Mouse (Mus musculus): ENCODE data around the gene Shpk. TPM values are rescaled to one million over a fixed set of nuclear protein-coding genes. Genes with fewer than 3 reads are reported as not detected.

The Shpk gene
- polyA plus RNA-seq, 1 experiment, result 0.53 TPM

- peaks cover 61% of the 10 kb centered on the region for H3K4me1 ChIP-seq
- peaks cover 27% of the 10 kb centered on the region for H3K36me3 ChIP-seq (replicated peaks; ENCODE audit: low read length)
- no peaks in the 10 kb centered on the region for H3K27me3 ChIP-seq (replicated peaks)
- peak within 1 kb of the TSS; percentile 99 for H3K4me3 ChIP-seq (replicated peaks)
- no peaks in the 10 kb centered on the region for H3K9me3 ChIP-seq
- no peak for TF ChIP-seq GATA1 (IDR thresholded peaks at IDR 0.05; ENCODE audit: borderline replicate concordance, low read length)
- no peak for TF ChIP-seq FLI1 (IDR thresholded peaks at IDR 0.05; ENCODE audit: low read length)
Observed at GRCm38 (mm10) chr11:73198603-73199229, 544 bp upstream of the Shpk start, which contains the start of gene Ctns. Ctns (minus strand) TSS chr11:73199042.

DNA sequence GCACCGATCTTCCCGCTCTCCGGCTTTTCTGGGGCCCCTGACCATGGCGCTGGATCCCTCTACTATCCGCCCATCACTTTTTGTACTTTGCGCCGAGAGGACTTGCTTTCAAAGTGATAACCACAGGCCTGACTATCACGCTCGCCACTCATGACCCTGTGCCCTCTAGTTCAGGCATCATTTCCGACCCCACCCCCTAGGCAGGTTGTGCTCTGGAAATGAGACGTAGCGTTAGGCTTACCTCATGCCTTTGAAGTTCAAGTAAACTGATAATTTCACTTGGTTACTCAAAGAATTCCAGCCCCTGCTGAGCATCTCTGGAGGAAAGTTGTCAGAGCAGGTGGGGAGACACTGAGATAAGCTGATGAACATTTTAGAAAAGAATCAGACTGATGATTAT, 619 bp downstream of the Shpk start:
- Histone ChIP-seq H3K4me3 (replicated peaks) (peak overlapping the region; percentile 99), H3K27me3 (replicated peaks) (no peaks in the 10 kb centered on the region)

DNA sequence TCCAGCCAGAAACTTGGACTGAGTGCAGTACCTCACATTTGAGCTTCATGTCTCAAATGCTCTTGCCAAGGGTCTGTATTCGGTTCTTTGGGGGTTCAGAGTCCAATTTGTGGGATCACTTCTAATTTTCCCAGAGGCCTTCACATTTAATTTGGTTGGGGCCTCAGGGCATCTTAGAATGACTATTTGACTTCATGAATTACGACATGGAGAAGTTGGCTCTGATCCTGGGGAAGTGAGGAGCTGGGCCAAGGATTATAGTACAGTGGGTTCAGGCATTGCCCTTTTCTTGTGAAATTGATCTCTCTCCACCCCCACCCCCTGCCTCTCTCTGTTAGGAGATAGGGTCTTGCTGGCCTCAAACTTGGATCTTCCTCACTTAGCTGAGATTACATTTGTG, 1.8 kb downstream of the Shpk start:
- H3K9me3 ChIP-seq, result no peaks in the 10 kb centered on the region
- peaks cover 30% of the 10 kb centered on the region for H3K36me3 ChIP-seq (replicated peaks; ENCODE audit: low read length)
- H3K27me3 ChIP-seq (replicated peaks), result no peaks in the 10 kb centered on the region
- H3K4me3 ChIP-seq (replicated peaks), result no peak overlapping the region
- peaks cover 54% of the 10 kb centered on the region for H3K4me1 ChIP-seq
- no peak for TF ChIP-seq GATA1 (IDR thresholded peaks at IDR 0.05; ENCODE audit: borderline replicate concordance, low read length)
- TF ChIP-seq FLI1 (IDR thresholded peaks at IDR 0.05; ENCODE audit: low read length), result no peak

More for the DNA sequence above, 619 bp downstream of the Shpk start:
- TF ChIP-seq GATA1 (IDR thresholded peaks at IDR 0.05; ENCODE audit: borderline replicate concordance, low read length) (no peak), FLI1 (IDR thresholded peaks at IDR 0.05; ENCODE audit: low read length) (no peak)
- Histone ChIP-seq H3K9me3 (no peaks in the 10 kb centered on the region), H3K4me1 (peaks cover 54% of the 10 kb centered on the region), H3K36me3 (replicated peaks; ENCODE audit: low read length) (peaks cover 31% of the 10 kb centered on the region)

- Histone ChIP-seq H3K4me1 (peaks cover 53% of the 10 kb centered on the region), H3K27me3 (replicated peaks) (no peaks in the 10 kb centered on the region), H3K36me3 (replicated peaks; ENCODE audit: low read length) (peaks cover 32% of the 10 kb centered on the region), H3K9me3 (no peaks in the 10 kb centered on the region), H3K4me3 (replicated peaks) (peak overlapping the region; percentile 42)
- TF ChIP-seq GATA1 (IDR thresholded peaks at IDR 0.05; ENCODE audit: borderline replicate concordance, low read length), result no peak
- TF ChIP-seq FLI1 (IDR thresholded peaks at IDR 0.05; ENCODE audit: low read length), result no peak
Observed at GRCm38 (mm10) chr11:73201597-73201996, 2.3 kb downstream of the Shpk start.

DNA sequence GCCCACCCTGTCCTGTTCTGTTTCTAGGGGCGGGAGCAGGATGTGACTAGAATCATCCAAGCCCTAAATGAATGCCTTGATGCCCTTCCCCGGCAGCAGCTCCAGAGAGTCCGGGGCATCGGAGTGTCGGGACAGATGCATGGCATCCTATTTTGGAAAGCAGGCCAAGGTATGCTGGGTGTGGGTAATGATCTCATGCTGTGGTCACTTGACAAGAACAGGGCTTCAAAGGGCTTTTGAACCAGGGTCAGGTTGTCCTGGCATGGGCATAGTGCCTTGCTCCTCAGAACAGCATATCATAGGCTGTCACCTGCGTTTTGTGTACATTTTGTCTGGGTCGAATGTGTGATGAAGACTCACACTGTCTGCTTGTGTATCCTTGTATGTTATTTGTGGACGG, 4.6 kb downstream of the Shpk start:
- no peak overlapping the region for H3K4me3 ChIP-seq (replicated peaks)
- H3K36me3 ChIP-seq (replicated peaks; ENCODE audit: low read length), result peaks cover 47% of the 10 kb centered on the region
- TF ChIP-seq FLI1 (IDR thresholded peaks at IDR 0.05; ENCODE audit: low read length) (no peak), GATA1 (IDR thresholded peaks at IDR 0.05; ENCODE audit: borderline replicate concordance, low read length) (no peak)
- no peaks in the 10 kb centered on the region for H3K9me3 ChIP-seq
- H3K4me1 ChIP-seq, result peaks cover 31% of the 10 kb centered on the region
- H3K27me3 ChIP-seq (replicated peaks), result no peaks in the 10 kb centered on the region

GRCm38 (mm10) chr11:73205194-73205593, 5.9 kb downstream of the Shpk start:
- peaks cover 54% of the 10 kb centered on the region for H3K36me3 ChIP-seq (replicated peaks; ENCODE audit: low read length)
- no peak overlapping the region for H3K4me3 ChIP-seq (replicated peaks)
- H3K27me3 ChIP-seq (replicated peaks), result no peaks in the 10 kb centered on the region
- TF ChIP-seq FLI1 (IDR thresholded peaks at IDR 0.05; ENCODE audit: low read length) (no peak), GATA1 (IDR thresholded peaks at IDR 0.05; ENCODE audit: borderline replicate concordance, low read length) (no peak)
- peaks cover 28% of the 10 kb centered on the region for H3K4me1 ChIP-seq
- no peaks in the 10 kb centered on the region for H3K9me3 ChIP-seq

GRCm38 (mm10) chr11:73207621-73208020, 8.4 kb downstream of the Shpk start:
- H3K4me1 ChIP-seq, result peaks cover 9% of the 10 kb centered on the region
- no peaks in the 10 kb centered on the region for H3K9me3 ChIP-seq

DNA sequence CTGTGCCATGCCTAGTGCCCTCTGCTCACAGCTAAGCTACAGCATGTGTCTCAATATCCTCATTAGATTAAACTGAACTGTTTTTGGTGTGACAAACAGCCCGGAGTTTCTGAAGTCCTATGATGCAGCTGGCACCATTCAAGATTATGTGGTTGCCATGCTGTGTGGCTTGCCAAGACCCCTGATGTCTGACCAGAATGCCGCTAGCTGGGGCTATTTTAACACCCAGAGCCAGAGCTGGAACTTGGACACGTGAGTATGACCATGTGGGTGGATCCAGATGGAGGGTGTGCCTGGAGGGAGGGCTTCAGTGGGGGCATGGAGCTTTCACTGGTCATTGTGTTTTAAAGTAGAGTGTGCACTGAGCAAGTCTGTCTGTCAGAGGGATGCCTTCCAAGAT, 14.7 kb downstream of the Shpk start:
- Histone ChIP-seq H3K27me3 (replicated peaks) (no peaks in the 10 kb centered on the region), H3K4me1 (peaks cover 12% of the 10 kb centered on the region), H3K4me3 (replicated peaks) (no peak overlapping the region), H3K9me3 (no peaks in the 10 kb centered on the region), H3K36me3 (replicated peaks; ENCODE audit: low read length) (peaks cover 71% of the 10 kb centered on the region)
- TF ChIP-seq FLI1 (IDR thresholded peaks at IDR 0.05; ENCODE audit: low read length) (no peak), GATA1 (IDR thresholded peaks at IDR 0.05; ENCODE audit: borderline replicate concordance, low read length) (no peak)

More at GRCm38 (mm10) chr11:73207621-73208020, 8.4 kb downstream of the Shpk start:
- H3K36me3 ChIP-seq (replicated peaks; ENCODE audit: low read length), result peaks cover 65% of the 10 kb centered on the region
- H3K27me3 ChIP-seq (replicated peaks), result no peaks in the 10 kb centered on the region
- TF ChIP-seq FLI1 (IDR thresholded peaks at IDR 0.05; ENCODE audit: low read length) (no peak), GATA1 (IDR thresholded peaks at IDR 0.05; ENCODE audit: borderline replicate concordance, low read length) (no peak)
- H3K4me3 ChIP-seq (replicated peaks), result no peak overlapping the region

GRCm38 (mm10) chr11:73219671-73220070, 20.4 kb downstream of the Shpk start:
- Histone ChIP-seq H3K27me3 (replicated peaks) (no peaks in the 10 kb centered on the region), H3K36me3 (replicated peaks; ENCODE audit: low read length) (peaks cover 70% of the 10 kb centered on the region), H3K4me3 (replicated peaks) (no peak overlapping the region), H3K9me3 (no peaks in the 10 kb centered on the region), H3K4me1 (peaks cover 4% of the 10 kb centered on the region; the same call in 1 of the 2 replicates)
- TF ChIP-seq GATA1 (IDR thresholded peaks at IDR 0.05; ENCODE audit: borderline replicate concordance, low read length), result no peak
- no peak for TF ChIP-seq FLI1 (IDR thresholded peaks at IDR 0.05; ENCODE audit: low read length)

- Histone ChIP-seq H3K4me1 (peaks cover 4% of the 10 kb centered on the region; the same call in 1 of the 2 replicates), H3K27me3 (replicated peaks) (peaks cover 1% of the 10 kb centered on the region), H3K9me3 (no peaks in the 10 kb centered on the region), H3K4me3 (replicated peaks) (no peak overlapping the region), H3K36me3 (replicated peaks; ENCODE audit: low read length) (peaks cover 61% of the 10 kb centered on the region)
- TF ChIP-seq FLI1 (IDR thresholded peaks at IDR 0.05; ENCODE audit: low read length) (no peak), GATA1 (IDR thresholded peaks at IDR 0.05; ENCODE audit: borderline replicate concordance, low read length) (no peak)
Observed at GRCm38 (mm10) chr11:73220651-73221050, 21.4 kb downstream of the Shpk start.

All from megakaryocyte, embryonic 14.5 days (primary cell).